Mouse (Mus musculus) midbrain, embryonic 14.5 days (tissue): ENCODE data around the gene Dot1l. TPM values are rescaled to one million over a fixed set of nuclear protein-coding genes. Genes with fewer than 3 reads are reported as not detected.
"Not testable (repeated sequence)": the region's sequence is repeated elsewhere in the genome, so short reads cannot be mapped to it uniquely, and the experiment has no call there.

ENCODE experiments used
- ATAC-seq: fragments of 200-750 bp; cut with Nextera tagmentation; 2 replicates; pipeline ENCODE4 v1.8.0; 2017; ENCODE audit warnings: moderate number of reproducible peaks, moderate library complexity; ENCODE audit not compliant: low FRiP score, low TSS enrichment
- DNase-seq: peaks from one replicate; pipeline ENCODE4 v3.0.0-alpha.2; 2015
- H3K27ac ChIP-seq: fragments of 300-500 bp; sonication (generic); replicated peaks from 2 replicates; pipeline ENCODE4 v1.5.1; 2014; ENCODE audit warnings: mild to moderate bottlenecking, low read depth, low read length, moderate library complexity
- H3K27me3 ChIP-seq: fragments of 300-500 bp; sonication (generic); 2 replicates; pipeline ENCODE4 v1.6.1; 2014; ENCODE audit warnings: low read length, control low read depth, mixed read lengths; ENCODE audit not compliant: control insufficient read depth, insufficient read depth
- H3K36me3 ChIP-seq: fragments of 300-500 bp; sonication (generic); 2 replicates; pipeline ENCODE4 v1.6.1; 2014; ENCODE audit warnings: low read length, control low read depth; ENCODE audit not compliant: control insufficient read depth, insufficient read depth
- H3K4me1 ChIP-seq: fragments of 300-500 bp; sonication (generic); 2 replicates; pipeline ENCODE4 v1.6.1; 2014; ENCODE audit warnings: mild to moderate bottlenecking, antibody characterized with exemption, low read length, control low read depth; ENCODE audit not compliant: control insufficient read depth, insufficient read depth
- H3K4me2 ChIP-seq: fragments of 300-500 bp; sonication (generic); 2 replicates; pipeline ENCODE4 v1.6.1; 2014; ENCODE audit warnings: mild to moderate bottlenecking, low read length, moderate library complexity
- H3K4me3 ChIP-seq: fragments of 300-500 bp; sonication (generic); replicated peaks from 2 replicates; pipeline ENCODE4 v1.5.1; 2014; ENCODE audit warnings: low read depth, low read length
- H3K9ac ChIP-seq: fragments of 300-500 bp; sonication (generic); replicated peaks from 2 replicates; pipeline ENCODE4 v1.6.1; 2014; ENCODE audit warnings: mild to moderate bottlenecking, low read length, moderate library complexity
- H3K9me3 ChIP-seq: fragments of 300-500 bp; sonication (generic); 2 replicates; pipeline ENCODE4 v1.6.1; 2016; ENCODE audit warnings: low read length, control low read depth, mixed read lengths; ENCODE audit not compliant: control insufficient read depth
- WGBS: fragments of 180-500 bp; shearing (Covaris S2); extraction: QIAGEN DNeasy Blood & Tissue Kit; methylation state at CpG from one replicate; pipeline ENCODE4 v1.1.7; 2014; 5-methylcytosine and 5-hydroxymethylcytosine counted together
- polyA plus RNA-seq: library from polyadenylated mRNA; unstranded; fragments of >200 nt; fragmentation: Nextera tagmentation; extraction: Ambion mirVana; gene quantifications from 2 replicates; pipeline ENCODE4 v1.2.1, GENCODE M21; 2014

The Dot1l gene
- polyA plus RNA-seq, 1 experiment from 2014 or later: 27.9 TPM

DNA sequence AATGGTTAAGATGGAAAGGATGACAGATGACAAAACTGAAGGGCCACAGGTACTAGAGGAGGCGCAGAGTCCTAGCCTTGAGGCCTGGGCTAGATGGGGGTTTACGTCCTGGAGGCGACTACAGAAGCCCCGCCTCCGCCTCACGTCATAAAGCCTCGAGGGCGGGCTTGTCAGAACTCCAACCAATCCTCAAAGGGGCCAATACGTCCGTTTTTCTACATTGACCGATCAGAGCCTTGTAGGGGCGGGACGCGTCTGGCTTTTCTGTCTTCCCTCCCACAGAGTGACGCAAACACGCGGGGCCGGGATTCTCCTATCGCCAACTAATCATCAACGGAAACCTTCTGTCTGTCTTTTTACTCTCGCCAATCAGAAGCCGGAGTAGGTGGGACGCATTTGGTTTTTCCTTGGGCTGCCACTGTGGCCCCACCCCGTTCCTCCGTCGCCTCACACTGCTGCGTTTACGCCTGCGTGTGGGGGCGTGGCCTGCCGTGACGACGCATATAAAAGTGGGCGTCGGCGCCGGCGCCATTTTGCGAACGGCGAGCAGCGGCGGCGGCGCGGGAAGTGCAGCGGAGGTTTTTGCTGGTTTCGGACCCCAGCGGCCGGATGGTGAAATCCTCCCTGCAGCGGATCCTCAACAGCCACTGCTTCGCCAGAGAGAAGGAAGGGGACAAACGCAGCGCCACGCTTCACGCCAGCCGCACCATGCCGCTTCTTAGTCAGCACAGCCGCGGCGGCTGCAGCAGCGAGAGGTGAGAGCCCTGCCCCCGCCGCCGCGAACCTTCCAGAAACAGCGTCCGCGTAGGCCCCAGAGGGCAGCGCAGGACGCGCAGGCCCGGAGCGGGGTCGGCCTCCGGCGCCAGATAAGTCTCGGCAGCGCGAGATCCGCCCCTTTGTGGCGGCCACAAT lies 71.4 kb downstream of the Dot1l start, which contains the start of gene Oaz1:
TSS of gene Oaz1 (plus strand) at position 506 of the 912 bp plus-strand sequence.
- peak within 1 kb of the TSS; percentile 92 for H3K27ac ChIP-seq
- ATAC-seq (peak; percentile 97), DNase-seq (peak; percentile 99)
- peaks cover 10% of the 10 kb centered on the region for H3K4me1 ChIP-seq
- H3K27me3 ChIP-seq: no peaks in the 10 kb centered on the region
- H3K36me3 ChIP-seq: peaks cover 20% of the 10 kb centered on the region
- H3K4me3 ChIP-seq: peak within 1 kb of the TSS; percentile 74
- H3K9me3 ChIP-seq: no peaks in the 10 kb centered on the region
- WGBS: under 1% methylated on average over 74 of the region's 82 CpGs
- H3K9ac ChIP-seq: peak within 1 kb of the TSS; percentile 84
- peak within 1 kb of the TSS; percentile 92 for H3K4me2 ChIP-seq

DNA sequence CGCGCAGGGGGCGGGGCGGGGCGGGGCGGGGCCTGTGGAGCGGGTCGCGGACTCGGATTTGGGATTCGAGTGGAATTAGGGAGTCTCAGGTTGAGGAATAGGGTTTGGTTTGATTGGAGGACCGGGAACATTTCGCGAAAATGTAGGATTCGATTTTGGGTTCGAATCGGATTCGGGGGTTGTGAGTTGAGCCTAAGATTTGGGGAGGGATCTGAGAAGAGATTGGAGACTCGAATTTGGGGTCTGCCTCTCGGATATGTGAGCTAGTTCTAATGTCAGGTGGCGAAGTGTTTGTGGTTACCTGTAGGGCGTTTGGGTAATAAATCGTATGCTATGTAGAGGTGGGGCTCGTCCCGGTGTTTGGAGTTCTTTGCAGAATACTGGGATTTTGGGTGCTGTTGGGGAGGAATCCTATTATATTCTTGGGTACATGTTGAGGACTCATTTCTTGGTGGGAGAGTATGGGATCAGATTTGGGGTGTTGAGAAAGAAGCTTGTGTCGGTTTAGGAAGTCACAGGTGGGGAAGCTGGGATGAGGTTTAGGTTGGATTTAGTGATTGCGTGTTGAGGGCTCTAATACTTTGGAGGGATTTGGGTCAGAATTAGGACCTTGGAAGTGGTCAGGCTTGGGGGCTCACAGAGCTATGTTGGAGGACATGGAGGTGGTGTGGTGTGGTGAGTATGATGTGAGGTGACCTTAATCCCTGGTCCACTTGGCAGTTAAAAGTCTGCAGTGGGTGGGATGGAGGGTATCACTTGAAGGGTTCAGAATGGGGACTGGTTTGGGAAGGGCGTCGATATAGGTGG lies 72.3 kb downstream of the Dot1l start:
- Histone ChIP-seq H3K27ac (peak overlapping the region; percentile 92), H3K4me3 (peak overlapping the region; percentile 74), H3K27me3 (no peaks in the 10 kb centered on the region), H3K9me3 (no peaks in the 10 kb centered on the region), H3K4me1 (peaks cover 10% of the 10 kb centered on the region), H3K4me2 (peak overlapping the region; percentile 92), H3K36me3 (peaks cover 24% of the 10 kb centered on the region), H3K9ac (peak overlapping the region; percentile 84)
- ATAC-seq (no peak), DNase-seq (no peak)
- WGBS: 7% methylated on average over 29 of the region's 29 CpGs

DNA sequence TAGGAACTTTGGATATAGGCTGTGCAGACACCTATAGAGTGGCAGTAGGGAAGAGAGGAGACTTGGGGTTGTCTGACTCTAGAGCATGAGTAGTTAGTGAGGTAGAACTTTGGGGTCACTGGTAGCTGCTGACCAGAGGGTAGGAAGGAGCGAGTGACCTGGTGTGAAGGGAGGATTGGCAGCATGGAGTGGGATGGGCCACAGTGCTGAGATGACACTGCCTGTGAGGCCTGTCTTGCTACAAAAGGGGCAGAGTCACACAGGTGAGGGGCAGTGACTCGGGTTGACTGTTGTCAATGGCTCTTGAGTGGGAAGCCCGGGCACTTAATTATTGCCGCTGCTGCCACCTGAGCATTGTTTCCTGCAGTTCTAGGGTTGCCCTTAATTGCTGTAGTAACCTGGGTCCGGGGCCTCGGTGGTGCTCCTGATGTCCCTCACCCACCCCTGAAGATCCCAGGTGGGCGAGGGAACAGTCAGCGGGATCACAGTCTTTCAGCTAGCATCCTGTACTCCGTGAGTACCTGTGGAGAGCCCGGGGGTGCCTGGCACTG lies 72.9 kb downstream of the Dot1l start:
- whole genome bisulfite sequencing: 80% methylated on average over 10 of the region's 10 CpGs
- H3K27ac ChIP-seq: no peak overlapping the region
- H3K4me1 ChIP-seq: peaks cover 10% of the 10 kb centered on the region
- ATAC-seq (no peak), DNase-seq (no peak)
- H3K36me3 ChIP-seq: peaks cover 24% of the 10 kb centered on the region
- peak overlapping the region; percentile 84; the same call in 1 of the 2 replicates for H3K9ac ChIP-seq
- H3K4me3 ChIP-seq: peak overlapping the region; percentile 74
- no peaks in the 10 kb centered on the region for H3K9me3 ChIP-seq
- H3K4me2 ChIP-seq: peak overlapping the region; percentile 92
- H3K27me3 ChIP-seq: no peaks in the 10 kb centered on the region

DNA sequence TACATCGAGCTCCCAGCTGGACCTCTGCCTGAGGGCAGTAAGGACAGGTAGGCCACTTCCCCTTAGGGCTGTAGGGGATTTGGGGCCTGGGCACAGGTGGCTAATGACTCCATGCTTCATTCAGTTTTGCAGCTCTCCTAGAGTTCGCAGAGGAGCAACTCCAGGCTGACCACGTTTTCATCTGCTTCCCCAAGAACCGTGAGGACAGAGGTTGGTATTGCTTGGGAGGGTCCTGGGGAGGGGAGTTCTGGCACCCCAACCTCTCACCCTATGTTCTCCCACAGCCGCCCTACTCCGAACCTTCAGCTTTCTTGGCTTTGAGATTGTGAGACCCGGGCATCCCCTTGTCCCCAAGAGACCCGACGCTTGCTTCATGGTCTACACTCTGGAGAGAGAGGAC lies 73.6 kb downstream of the Dot1l start:
- WGBS: 84% methylated on average over 7 of the region's 9 CpGs
- H3K9me3 ChIP-seq, ATAC-seq, H3K4me1 ChIP-seq, DNase-seq, H3K9ac ChIP-seq, H3K27ac ChIP-seq, H3K27me3 ChIP-seq: not testable (repeated sequence)
- Histone ChIP-seq H3K4me3 (peak overlapping the region; percentile 74; the same call in 1 of the 2 replicates), H3K36me3 (peaks cover 24% of the 10 kb centered on the region), H3K4me2 (peak overlapping the region; percentile 92)

DNA sequence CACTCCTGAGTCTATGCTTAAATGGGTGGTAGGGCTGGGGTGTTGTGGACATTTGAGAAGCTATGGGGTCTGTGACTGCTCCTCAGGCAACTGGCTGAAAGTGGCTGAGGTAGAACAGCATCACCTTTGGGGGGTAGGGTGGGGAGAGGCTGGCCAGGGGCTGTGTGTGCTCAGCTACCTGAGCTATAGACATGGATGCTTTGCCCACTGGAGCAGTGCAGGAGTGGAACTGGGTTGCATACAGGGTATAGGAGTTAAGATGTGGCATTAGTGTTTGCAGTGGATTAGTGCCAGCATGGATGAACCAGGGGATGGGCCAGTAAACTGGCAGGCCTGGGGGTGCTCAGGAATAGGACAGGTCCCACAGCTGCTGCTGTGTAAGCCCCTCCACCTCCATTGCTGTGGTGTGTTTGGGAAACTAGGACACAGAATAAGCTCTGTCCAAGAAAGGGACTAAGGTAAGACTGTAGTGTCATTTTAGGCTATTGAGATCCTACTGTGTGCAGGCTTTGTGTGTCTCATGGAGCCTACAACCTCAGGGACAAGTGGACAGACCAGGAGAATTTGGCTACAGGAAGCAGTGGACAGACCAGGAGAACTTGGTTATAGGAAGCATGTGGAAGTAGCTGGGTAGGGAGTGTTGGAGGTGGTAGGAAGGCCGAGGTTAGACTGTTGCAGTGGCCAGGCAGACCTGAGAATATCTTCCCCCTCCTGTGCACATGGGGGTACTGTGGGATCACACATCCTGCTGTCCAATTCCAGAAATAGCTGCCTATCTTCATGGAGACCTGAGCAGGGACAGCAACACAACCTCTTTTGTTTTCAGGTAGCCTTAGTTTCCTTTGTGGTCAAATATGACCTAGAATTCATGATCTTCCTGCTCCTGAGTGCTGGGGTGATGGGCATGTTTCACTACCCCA lies 74.6 kb downstream of the Dot1l start:
- peaks cover 12% of the 10 kb centered on the region; the same call in 1 of the 2 replicates for H3K27me3 ChIP-seq
- H3K9me3 ChIP-seq: no peaks in the 10 kb centered on the region
- no peak overlapping the region for H3K4me3 ChIP-seq
- H3K4me1 ChIP-seq: peaks cover 10% of the 10 kb centered on the region
- ATAC-seq (no peak), DNase-seq (no peak)
- no peak overlapping the region for H3K27ac ChIP-seq
- peaks cover 24% of the 10 kb centered on the region for H3K36me3 ChIP-seq
- H3K4me2 ChIP-seq: 0 out of 2 replicates have a peak overlapping the region, but pooled peaks have one; percentile 6
- 68% methylated on average over 1 of the region's 1 CpGs for WGBS
- no peak overlapping the region for H3K9ac ChIP-seq

DNA sequence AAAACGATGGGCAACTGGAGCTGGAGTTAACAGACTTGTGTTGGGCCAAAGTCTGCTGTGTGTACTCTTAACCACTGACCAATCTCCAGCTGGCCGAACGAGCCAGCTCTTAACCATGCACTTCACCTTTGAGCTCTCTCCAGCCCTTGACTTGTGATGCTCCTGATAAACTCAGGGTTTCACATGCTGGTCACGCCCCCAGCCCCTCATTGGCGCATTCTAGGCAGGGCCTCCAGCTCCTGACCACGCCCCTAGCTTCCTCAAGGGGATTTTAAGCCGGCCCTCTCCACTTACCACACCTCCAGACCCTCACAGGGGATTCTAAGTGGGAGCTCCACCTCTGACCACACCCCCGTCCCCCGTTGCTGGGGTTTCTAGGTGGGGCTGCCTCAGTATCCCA lies 76.1 kb downstream of the Dot1l start:
- peaks cover 24% of the 10 kb centered on the region for H3K36me3 ChIP-seq
- H3K9ac ChIP-seq: no peak overlapping the region; the same call in 1 of the 2 replicates
- peaks cover 25% of the 10 kb centered on the region for H3K27me3 ChIP-seq
- peak; percentile 65 for DNase-seq
- no peak for ATAC-seq
- no peak overlapping the region for H3K27ac ChIP-seq
- H3K4me2 ChIP-seq: no peak overlapping the region
- peaks cover 10% of the 10 kb centered on the region for H3K4me1 ChIP-seq
- WGBS: 5% methylated on average over 9 of the region's 9 CpGs
- no peaks in the 10 kb centered on the region for H3K9me3 ChIP-seq
- H3K4me3 ChIP-seq: no peak overlapping the region

DNA sequence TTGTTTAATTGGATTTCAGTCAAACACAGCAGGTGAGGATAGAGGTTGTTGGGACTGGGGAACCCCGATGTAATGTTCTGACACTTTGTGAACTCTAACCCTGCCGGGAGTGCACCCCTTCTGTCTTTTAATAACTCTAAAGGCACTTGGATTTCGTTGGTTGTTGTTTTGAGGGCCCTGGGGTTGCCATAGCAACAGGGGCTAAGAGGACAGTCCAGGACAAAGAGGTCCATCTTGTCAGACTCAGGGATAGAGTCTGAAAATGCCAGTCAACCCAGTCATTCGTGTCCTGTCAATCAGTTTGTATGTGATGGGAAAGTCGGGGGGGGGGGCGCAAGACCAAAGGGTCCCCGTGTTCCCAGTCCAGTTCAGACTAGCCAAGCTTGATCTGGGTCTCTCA lies 77.8 kb downstream of the Dot1l start:
- Histone ChIP-seq H3K27ac (no peak overlapping the region), H3K4me3 (no peak overlapping the region), H3K27me3 (peaks cover 25% of the 10 kb centered on the region), H3K4me1 (peaks cover 4% of the 10 kb centered on the region), H3K9ac (no peak overlapping the region), H3K4me2 (no peak overlapping the region), H3K9me3 (no peaks in the 10 kb centered on the region), H3K36me3 (peaks cover 24% of the 10 kb centered on the region)
- DNase-seq: no peak
- ATAC-seq: no peak
- WGBS: 34% methylated on average over 7 of the region's 7 CpGs
